Mouse (Mus musculus): ENCODE measurements around the gene D6Wsu163e. TPM values are rescaled to one million over a fixed set of nuclear protein-coding genes. Genes with fewer than 3 reads are reported as not detected.

The D6Wsu163e gene
- 10 to 100 TPM; 12.2 to 14.3 TPM for total RNA-seq (2021)
- long read RNA-seq, experiment 1, transcript D6Wsu163e-201 (14 exons, 2,501 nt): major isoform, 8 of 14 reads
- long read RNA-seq, experiment 1, partial matches to known transcripts: 3 of 14 reads
- long read RNA-seq, experiment 1, other reads (novel, unspliced or antisense): 3 of 14 reads
- long read RNA-seq, experiment 2, transcript D6Wsu163e-201 (14 exons, 2,501 nt): major isoform, 5 of 8 reads
- long read RNA-seq, experiment 2, partial matches to known transcripts: 0 of 8 reads
- long read RNA-seq, experiment 2, other reads (novel, unspliced or antisense): 2 of 8 reads

DNA sequence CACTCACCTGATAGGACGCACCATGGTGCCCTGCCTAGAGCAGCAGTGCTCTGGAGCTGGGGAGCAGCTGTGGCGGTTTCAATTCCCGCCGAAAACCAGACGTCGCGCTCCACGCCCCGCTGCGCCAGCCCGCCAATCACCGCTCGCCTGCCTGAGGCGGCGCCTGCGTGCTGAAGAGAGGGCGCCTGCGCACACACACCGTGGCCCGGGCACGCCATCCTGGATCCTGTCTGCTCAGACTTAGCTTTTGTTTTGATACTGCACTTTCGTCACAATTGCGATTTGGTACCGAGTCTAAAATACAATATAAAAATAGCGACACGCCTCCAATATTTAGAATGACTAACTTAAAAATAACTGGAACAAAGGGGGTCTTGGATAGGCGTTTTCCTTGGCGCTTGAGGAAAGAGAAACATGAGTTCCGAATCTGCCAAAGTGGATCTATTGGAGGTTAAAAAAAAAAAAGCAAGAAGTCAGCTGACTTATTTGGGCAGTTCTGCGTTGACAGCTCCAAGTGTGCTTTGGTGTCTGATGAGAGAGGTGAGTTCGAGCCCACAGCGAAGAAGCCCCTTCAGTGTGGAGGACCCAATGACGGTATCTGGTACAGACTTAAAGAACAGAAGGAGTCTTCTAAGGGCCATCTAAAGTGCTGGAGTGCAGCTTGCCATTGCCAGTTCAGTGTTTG lies at the start of gene D6Wsu163e, which contains the start of gene Rad51ap1:
TSS of gene D6Wsu163e (plus strand) at position 476 of the 685 bp plus-strand sequence.
TSS of gene Rad51ap1 (minus strand) at position 101 of the 685 bp plus-strand sequence.
- peak; percentile 95 to 96 for DNase-seq
- intact Hi-C loops (cut with DNase I): loop anchor here (5.0 kb wide), 2 partner anchors 87 to 147 kb away; partner anchors contain the start of gene Akap3

DNA sequence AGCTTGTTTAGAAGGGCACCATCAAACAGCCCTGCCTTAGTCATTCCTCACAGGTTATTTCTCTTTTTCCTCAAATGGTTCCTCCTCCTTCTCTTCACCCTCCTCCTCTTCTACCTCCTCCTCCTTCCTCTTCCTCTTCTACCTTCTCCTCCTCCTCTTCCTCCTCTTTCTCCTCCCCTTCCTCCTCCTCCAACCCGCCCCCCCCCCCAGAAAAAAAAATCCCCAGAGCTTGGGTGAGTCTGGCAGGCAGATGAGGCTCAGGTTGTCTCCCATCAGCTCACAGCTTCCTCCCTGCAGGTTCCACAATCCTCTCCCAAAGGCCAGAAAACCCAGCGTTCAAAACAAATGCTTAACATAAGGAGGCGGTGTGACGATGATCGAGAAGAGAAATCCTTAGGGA lies 32.4 kb upstream of the D6Wsu163e start:
- no peak for DNase-seq
- intact Hi-C loops (cut with DNase I): no loop called here

DNA sequence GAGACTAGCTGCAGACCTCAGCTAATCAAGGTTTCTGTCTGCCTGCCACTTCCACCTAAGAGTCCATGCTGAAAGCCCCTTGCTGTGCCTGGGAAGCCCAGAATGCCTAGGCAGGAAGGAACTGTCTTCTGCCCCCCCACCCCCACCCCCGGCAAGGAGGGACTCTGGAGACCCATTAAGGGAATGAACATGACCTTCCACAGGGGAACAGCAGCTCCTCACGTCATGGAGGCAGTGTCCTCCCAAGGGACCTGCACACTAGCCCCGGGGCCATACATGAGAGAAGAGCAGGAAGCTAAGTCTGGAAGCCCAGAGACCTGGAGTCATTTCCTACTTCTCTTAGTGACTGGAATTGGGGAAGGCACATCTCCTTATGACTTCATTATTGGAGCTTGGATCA lies 31.9 kb upstream of the D6Wsu163e start:
- no peak for DNase-seq
- intact Hi-C loops (cut with DNase I): no loop called here

DNA sequence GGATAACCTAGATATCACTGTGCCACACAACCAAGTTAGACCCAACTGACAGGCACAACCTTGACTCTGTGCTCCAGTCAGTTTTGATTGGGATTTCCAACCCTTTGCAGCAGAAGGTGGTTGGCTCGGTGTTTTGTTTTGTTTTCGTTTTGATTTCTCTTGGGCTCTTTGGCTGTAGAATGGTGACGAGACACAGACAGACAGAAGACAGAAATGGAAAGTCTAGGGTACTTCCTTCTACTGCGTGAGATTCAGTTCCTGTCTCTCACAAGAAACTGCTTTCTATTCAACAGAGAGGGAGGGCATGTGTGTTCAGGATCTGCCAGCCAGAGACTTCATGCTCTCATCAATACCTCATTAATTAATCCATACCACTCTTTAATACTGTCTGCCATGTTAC lies 29.0 kb upstream of the D6Wsu163e start:
- intact Hi-C loops (cut with DNase I): no loop called here
- DNase-seq: no peak

DNA sequence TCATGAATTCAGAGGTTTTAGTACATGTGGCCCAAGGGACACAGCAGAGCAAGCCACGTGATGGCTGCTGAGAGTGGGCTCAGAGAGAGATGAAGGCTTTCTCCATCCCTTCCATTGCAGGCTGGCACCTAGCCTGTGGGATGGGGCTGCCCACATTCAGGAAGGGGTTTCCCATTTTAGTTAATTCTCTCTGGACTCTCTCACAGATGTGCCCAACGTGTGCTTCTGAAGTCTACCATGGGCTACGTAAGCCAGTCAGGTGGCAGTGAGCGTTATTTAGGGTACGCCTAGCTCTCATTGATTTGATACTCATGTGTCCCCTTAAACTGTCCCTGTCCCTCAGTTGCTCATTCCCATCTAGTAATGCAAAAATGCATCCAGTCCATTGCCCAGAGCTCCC lies 24.8 kb upstream of the D6Wsu163e start:
- intact Hi-C loops (cut with DNase I): no loop called here
- no peak for DNase-seq

DNA sequence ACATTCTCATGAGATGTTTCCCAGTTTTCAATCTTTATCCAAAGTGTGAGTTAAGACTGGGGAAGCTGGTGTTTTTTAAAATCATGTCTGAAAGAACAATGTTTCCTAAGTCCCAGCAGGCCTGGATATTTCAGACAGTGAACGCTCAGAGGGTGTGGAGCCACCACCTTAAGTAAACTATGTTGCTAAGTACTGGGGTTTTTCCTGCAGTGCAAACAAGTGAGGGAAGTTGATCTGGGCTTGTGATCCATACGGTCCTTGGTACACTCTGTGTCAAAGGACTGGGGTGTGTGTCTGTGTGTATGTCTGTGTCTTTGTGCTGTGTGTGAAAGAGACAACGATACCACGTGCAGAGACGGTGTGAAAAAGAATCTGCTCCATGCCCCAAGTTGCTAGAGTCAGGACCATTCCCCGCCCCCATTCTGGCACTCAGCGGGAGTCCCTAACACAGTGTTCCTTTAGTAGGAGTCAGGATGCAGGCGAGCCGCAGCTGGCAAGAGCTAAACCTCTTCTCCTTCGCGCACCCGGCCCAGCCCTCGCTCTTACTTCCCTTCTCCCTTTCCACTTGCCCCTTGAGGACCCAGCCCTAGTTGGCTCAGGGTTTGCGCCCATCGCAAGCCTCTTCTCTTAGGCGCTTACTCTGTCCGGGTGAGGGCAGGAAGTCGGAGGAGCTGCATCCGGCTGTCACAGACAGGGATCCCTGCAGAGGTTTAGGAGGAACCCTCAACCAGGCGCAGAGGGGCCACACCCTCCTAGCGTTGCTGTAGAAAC lies 18.5 kb upstream of the D6Wsu163e start, which contains the start of gene Dyrk4:
TSS of gene Dyrk4 (minus strand) at position 729 of the 771 bp plus-strand sequence.
- DNase-seq: peak; percentile 40
- intact Hi-C loops (cut with DNase I): no loop called here

DNA sequence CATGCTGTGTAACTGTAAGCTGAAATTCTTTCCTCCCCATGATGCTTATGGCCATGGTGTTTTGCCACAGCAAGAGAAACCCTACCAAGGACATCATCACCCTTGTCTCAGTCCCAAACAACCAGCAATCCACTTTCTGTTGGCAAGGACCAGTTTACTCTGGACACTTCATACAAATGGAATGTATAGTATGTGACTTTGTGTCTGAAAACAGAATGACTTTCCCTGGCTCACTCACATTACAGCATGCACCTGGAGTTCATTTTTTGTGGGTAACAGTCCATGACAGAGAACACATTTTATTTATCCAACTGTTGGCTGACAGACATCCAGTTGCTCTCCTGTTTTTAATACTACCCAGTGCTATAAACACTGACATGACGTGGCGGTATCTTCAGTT lies 6.9 kb upstream of the D6Wsu163e start:
- intact Hi-C loops (cut with DNase I): no loop called here
- DNase-seq: no peak

DNA sequence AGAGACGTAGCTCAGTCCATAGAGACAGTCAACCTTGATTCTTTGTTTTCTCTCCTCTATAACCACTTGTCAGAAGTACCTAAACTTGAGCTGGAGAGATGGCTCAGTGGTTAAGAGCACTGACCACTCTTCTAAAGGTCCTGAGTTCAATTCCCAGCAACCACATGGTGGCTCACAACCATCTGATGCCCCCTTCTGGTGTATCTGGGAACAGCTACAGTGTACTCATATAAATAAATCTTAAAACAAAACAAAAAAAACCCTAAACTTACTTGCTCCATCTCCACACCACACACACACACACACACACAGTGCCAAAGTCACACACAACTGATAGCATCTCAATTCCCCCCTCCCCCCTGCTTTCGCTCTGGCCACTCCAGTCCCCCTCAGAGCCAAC lies 1.7 kb upstream of the D6Wsu163e start:
- intact Hi-C loops (cut with DNase I): loop anchor here (5.0 kb wide), 2 partner anchors 86 to 146 kb away; partner anchors contain the start of gene Akap3
- DNase-seq: no peak

DNA sequence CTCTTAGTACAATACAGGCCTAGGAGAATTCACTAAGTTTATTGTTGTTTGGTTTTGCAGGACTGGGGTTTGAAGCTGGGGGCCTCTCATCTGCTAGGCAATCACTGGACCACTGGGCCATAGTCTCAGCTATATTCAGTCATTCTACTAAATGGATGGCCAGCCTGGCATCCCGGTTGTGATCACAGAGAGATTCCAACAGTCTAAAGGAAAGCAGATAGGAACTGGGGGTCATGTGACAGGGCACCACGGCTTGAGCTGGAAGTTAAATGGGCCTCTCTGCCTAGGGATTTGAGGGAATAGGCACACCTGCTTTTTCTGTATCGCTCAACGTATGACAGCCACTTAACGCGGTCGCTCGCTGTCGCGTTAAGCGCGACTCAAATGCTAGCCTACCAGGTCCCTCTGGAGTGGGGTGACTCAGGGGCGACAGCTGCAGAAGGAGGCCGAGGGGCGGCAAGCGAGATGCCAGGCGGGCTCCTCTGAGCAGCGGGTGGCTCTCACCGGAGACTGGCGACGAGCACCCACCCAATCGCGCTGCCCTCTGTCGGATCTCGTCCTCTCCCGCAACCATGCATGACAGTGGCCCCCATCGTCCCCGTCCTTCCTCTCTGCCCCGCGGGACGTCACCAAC lies 792 bp upstream of the D6Wsu163e start:
- intact Hi-C loops (cut with DNase I): loop anchor here (5.0 kb wide), 2 partner anchors 87 to 147 kb away; partner anchors contain the start of gene Akap3
- DNase-seq: no peak

DNA sequence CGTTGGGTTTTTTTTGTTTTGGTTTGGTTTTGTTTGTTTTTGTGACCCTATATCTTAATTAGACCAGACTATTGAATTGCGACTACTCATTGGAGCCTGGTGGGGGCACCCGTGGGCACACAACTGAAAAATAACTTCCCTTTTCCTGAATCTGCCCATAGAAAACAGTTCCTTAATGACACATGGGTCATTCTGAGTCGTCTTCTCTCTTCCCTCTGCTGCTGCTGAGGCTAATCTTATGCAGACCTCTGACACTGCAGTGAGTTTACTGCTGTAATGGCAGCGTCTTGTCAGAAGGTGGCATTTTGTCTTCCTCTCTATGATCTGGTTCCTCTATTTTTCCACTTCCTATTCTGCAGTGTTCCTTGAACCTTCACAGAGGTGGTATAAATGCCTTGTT lies 689 bp downstream of the D6Wsu163e start:
- intact Hi-C loops (cut with DNase I): no loop called here
- DNase-seq: no peak

DNA sequence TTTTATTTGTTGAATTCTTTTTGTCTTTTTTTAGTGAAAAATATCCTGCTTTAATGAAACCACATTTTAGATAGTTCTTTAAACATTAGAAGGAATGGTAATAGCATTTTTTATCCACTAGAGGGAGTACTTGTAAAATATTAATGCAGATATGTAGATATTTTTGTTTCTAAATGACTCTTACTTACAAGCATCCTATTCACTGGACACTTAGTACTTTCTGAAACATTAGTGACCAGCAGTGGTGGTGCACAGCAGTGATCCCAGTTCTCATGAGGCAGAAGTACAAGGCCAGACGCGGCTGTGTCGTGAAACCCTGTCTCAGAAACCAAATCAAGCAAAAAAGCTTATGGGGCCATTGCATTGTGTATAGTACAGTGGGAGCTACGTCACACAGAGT lies 8.6 kb downstream of the D6Wsu163e start:
- DNase-seq: no peak
- intact Hi-C loops (cut with DNase I): loop anchor here (5.0 kb wide), 1 partner anchor 159 kb away; the partner anchor contains the start of gene Tigar

DNA sequence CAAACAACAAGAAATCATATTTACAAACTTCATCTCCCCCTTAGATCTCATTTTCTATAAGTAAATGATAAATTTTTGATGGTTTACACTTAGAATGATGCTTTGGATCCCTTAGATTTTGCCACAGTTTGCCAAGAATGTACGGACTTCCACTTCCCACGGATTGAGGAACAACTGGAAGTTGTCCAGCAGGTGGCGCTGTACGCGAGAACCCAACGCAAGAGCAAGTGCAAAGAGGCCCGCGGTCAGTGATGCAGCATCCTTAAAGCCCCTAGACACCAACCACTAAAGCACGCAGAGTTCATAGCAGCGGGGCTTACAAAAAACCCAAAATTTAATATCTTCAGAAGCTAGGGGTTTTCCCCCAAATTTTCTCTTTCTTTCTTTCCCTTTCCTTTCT lies 16.0 kb downstream of the D6Wsu163e start:
- intact Hi-C loops (cut with DNase I): loop anchor here (1.0 to 10.0 kb wide), 5 partner anchors 79 to 492 kb away; partner anchors contain the start of gene Parp11
- peak; percentile 82 to 89 for DNase-seq

DNA sequence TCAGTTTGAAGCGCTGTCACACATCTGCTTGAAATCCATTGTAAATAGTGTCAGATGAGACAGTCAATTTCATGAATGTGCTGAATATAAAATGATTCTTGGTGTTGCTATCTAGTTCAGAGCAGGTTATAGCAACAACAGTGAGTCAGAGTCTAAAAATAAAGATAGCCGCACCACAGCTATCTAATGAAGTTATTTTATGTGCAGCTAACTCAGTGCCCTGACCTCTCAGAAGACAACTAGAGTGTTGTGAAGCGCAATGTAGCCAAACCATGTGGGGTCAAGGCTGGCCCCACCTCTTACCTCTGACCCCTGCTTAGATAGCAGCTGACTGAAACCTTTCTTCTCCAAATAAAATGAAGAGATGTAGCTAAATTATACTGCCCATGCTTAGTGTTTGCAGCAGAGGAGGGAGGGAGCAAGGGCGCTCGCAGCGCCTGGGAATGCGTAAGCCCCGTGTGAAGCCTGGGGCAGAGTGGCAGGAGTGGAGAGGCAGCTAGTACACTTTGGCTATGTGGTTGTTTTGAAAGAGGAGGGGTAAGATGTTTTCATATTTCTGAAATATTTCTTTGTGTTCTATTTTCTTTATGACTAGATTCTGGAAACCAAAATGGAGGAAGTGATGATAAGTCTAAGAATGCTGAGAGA lies 21.7 kb downstream of the D6Wsu163e start:
- no peak for DNase-seq
- intact Hi-C loops (cut with DNase I): no loop called here

DNA sequence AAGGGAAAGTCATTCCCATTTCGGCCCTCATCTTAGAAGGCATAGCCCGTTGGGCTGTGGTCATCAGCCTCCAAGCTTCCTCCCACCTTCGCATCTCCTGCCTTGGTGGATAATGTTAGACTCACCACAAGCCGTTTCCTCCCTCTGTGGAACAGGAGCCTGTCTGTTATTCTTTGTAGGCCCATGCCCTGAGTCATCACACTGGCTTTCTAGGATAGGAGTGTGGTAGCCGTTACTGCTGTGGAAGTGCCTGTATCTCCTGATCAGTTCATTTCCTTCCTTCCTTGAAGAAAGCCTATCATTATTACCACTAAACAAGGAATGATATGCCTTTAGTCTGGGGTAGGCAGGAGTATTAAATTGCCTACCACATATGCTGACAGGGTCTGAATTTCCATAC lies 22.9 kb downstream of the D6Wsu163e start:
- no peak for DNase-seq
- intact Hi-C loops (cut with DNase I): no loop called here

DNA sequence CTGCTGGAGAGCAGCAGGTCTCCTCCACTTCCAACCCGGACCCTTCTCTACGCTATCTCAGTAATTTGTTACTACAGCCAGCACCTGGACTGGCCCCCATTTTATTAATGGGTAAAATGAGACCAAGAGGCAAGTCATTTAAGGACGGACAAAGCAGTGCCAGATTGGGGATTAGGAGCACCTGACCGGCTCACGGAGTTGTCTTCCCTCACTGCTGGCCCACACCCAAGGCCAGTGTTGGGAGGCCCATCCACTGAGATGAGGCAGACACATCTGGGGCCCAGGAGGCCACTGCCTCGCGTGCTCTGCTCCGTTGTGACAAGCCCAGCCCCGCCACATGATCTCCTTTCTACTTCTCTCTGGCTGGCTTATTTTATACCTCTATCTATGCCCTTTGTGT lies 23.7 kb downstream of the D6Wsu163e start:
- peak; percentile 29 to 38 for DNase-seq
- intact Hi-C loops (cut with DNase I): no loop called here

DNA sequence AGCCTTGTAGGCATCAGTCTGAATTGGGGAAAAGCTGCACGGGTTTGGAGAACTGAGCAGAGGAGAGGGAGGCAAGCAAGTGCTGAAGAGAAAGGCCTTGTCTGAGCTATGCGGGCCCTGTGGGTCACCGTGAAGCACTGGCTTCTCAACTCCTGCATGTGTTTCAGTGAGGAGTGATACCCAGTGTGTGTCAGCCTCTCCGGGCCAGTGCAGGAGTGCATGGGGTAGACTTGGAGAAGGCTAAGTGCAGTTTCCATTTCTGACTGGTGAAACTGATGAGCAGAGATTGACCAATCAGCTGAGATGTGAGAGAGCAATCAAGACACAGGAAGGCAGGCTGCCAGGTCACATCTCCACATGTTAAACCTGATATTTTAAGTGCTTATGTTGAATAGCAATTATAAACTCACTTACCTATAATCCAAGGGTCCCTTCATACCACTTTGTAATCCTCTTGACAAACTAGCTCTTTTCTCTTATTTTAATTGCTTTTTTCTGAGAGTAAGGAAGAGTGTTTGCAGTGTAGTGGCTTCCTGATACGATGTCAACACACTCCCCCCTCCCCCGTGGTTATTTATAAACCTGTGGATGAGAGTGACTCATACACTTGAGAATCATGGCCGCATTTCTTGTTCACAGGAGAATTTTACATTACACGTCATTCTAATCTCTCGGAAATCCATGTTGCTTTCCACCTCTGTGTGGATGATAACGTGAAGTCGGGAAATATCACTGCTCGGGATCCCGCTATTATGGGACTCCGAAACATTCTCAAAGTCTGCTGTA lies 26.7 kb downstream of the D6Wsu163e start:
- peak in 1 of 2 experiments; percentile 11 for DNase-seq
- intact Hi-C loops (cut with DNase I): no loop called here

DNA sequence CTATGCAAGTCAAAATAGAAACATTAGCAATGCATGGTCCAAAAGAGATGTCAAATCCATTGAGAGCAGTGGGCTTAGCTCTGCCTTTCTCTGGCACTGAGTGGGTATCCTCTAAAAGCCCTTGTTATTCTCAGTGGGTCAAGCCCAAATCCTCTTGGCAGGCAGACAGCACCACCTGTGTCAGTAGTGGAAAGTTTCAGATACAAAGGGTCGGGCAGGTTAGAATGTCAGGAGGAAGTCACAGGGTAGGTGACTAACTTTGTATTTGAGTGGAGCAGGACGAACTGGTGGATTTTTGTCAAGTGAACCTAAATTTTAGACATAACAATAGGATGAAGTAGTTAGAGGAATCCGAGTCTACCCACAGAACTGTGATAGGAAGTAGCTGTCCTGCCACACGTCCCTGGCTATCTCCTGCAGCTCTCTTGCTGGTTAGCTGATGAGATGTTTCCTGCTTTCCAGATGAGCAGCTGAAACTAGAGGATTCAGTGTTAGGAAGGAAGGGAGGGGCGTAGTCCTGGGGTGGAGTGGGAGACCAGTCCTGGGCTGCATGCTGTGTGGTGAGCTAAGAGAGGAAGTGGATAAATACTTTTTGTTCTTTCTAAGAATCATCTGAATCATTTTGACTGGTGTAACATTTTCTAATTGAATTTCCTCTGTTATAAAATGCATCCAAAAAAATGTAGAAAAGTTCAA lies 41.9 kb downstream of the D6Wsu163e start:
- intact Hi-C loops (cut with DNase I): no loop called here
- DNase-seq: peak in 1 of 2 experiments; percentile 10

DNA sequence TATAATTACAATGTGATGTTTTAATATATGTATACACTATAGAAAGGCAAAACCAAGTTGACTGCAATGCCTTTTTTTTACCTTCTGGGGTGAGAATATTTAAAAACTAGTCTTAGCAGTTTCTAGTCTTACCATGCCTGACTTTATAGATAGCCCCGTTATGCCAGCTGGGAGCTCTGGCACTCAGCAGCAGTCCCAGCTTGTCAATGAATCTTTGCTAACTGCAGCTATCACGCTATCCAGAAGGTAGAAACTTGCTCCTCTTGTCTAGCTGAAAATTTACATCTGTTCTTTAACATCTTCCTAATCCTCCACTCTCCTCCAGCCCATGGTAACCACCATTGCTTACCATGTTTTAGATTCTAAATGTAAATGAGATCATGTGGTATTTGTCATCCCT lies 53.9 kb downstream of the D6Wsu163e start:
- intact Hi-C loops (cut with DNase I): no loop called here
- DNase-seq: no peak
